Mouse (Mus musculus): ENCODE measurements around the gene Bcl7b.

- TF ChIP-seq CTCF (IDR thresholded peaks at IDR 0.05; ENCODE audit: insufficient read depth, low read length) (no peak), POLR2A (IDR thresholded peaks at IDR 0.05; ENCODE audit: borderline replicate concordance, extremely low read depth, low read depth, low read length) (no peak)
Measured at GRCm38 (mm10) chr5:135178996-135179395, 10.9 kb downstream of the Bcl7b start.

All from lung, adult 2 months (tissue).